Mouse (Mus musculus): ENCODE results near the gene Zfp346.

GRCm38 (mm10) chr13:55099066-55099725 is 5.9 kb upstream of the Zfp346 start:
- no peak for TF ChIP-seq CTCF (IDR thresholded peaks at IDR 0.05; ENCODE audit: control insufficient read depth, insufficient read depth, insufficient read length)
- TF ChIP-seq MAX (IDR thresholded peaks at IDR 0.05), result peak; percentile 9
- TF ChIP-seq USF1 (IDR thresholded peaks at IDR 0.05; ENCODE audit: low read depth), result no peak
- no peak for TF ChIP-seq MYOD1 (IDR thresholded peaks at IDR 0.05; ENCODE audit: control insufficient read depth, insufficient read length, low read depth)
- no peak for TF ChIP-seq MYOG (IDR thresholded peaks at IDR 0.05; ENCODE audit: control insufficient read depth, extremely low read depth, insufficient read length)

All from C2C12 (cell line).